Mouse (Mus musculus): Measurements from ENCODE around the gene Hdac11. TPM values are rescaled to one million over a fixed set of nuclear protein-coding genes. Genes with fewer than 3 reads are reported as not detected.

Hdac11 gene
- polyA plus RNA-seq, 1 experiment from 2014 or later = 42.1 TPM

DNA sequence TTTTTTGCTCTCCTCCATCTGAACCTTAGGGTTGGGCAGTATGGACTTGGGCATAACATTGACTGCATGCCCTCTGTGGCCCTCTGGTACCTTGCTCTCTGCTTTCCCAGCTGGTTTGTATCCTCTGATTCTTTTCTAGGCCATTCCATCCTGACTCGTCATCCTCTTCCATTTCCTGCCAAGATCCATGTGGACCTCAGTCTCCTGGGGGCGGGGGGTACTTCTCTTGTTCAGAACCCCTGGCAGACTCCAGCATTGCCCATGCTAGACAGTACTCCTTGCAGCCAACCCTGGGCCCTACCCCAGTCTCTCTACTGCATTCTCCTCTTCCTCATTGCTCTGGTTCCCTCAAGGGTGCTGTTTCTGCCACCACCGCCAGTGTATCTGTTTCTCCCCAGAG, 36.0 kb downstream of the Hdac11 start:
- ATAC-seq (ENCODE audit: low FRiP score, low TSS enrichment) = no peak
- no peaks in the 10 kb centered on the region for H3K4me1 ChIP-seq (ENCODE audit: control insufficient read depth, insufficient read depth, low read length)
- WGBS = 91% methylated on average over 3 of the region's 3 CpGs
- no peak for DNase-seq
- no peak overlapping the region for H3K4me3 ChIP-seq (replicated peaks; ENCODE audit: low read depth, low read length)
- H3K36me3 ChIP-seq (ENCODE audit: control insufficient read depth, insufficient read depth, low read length) = no peaks in the 10 kb centered on the region
- no peak overlapping the region for H3K27ac ChIP-seq (replicated peaks; ENCODE audit: low read depth, low read length)
- H3K27me3 ChIP-seq (ENCODE audit: control insufficient read depth, insufficient read depth, low read length) = no peaks in the 10 kb centered on the region
- H3K9ac ChIP-seq (replicated peaks; ENCODE audit: low read length) = no peak overlapping the region
- no peaks in the 10 kb centered on the region for H3K9me3 ChIP-seq (ENCODE audit: control insufficient read depth, low read length)
- no peak overlapping the region for H3K4me2 ChIP-seq (ENCODE audit: low read length)

DNA sequence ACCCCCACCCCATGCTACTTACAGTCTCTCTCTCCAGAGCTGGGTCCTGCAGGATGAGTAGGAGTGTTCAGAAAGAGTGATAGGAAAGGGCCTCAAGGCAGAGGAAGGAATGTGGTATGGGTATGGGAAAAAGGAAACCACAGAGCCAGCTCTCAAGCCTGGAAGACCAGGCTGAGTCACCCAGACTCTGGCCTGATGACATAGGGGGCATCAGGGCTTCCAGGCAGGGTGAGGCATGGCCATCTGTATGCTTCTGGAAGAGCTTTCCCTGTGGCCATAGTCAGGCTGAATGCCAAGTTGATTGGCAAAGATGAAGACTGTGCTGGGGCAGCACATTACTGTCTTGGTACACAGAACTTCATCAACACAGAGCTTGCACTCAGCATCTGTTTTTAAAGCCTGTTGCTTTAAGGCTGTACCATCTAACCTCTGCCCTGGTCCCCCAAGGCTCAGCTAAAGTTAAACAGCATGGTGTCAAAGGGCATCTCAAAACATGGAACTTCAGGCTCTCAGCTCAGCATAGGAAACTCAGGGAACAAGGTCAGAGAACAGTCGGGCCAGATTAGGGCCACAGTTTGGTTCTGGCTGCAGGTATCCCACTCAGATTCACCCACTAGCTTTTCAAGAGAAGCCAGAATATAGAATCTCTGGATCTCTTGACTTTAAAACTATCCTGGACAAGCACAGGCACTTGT, 36.5 kb downstream of the Hdac11 start:
- no peak overlapping the region for H3K4me2 ChIP-seq (ENCODE audit: low read length)
- H3K4me3 ChIP-seq (replicated peaks; ENCODE audit: low read depth, low read length) = no peak overlapping the region
- 90% methylated on average over 1 of the region's 1 CpGs for WGBS
- no peak for ATAC-seq (ENCODE audit: low FRiP score, low TSS enrichment)
- no peaks in the 10 kb centered on the region for H3K27me3 ChIP-seq (ENCODE audit: control insufficient read depth, insufficient read depth, low read length)
- DNase-seq = no peak
- no peak overlapping the region for H3K9ac ChIP-seq (replicated peaks; ENCODE audit: low read length)
- H3K4me1 ChIP-seq (ENCODE audit: control insufficient read depth, insufficient read depth, low read length) = no peaks in the 10 kb centered on the region
- no peaks in the 10 kb centered on the region for H3K9me3 ChIP-seq (ENCODE audit: control insufficient read depth, low read length)
- no peaks in the 10 kb centered on the region for H3K36me3 ChIP-seq (ENCODE audit: control insufficient read depth, insufficient read depth, low read length)
- H3K27ac ChIP-seq (replicated peaks; ENCODE audit: low read depth, low read length) = no peak overlapping the region

DNA sequence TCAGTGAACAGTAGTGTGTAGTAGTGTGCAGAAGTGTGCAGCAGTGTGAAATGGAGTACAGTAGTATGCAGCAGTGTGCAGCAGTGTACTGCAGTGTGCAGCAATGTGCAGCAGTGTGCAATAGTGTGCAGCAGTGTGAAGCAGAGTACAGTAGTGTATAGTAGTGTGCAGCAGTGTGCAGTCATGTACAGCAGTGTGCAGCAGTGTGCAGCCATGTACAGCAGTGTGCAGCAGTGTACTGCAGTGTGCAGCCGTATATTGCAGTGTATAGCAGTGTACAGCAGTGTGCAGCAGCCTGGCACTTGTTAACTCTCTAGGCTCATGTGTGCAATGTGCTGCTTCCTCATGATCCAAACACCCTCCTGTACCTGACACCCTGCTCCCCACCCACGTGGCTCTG, 42.0 kb downstream of the Hdac11 start:
- DNase-seq (no peak), ATAC-seq (ENCODE audit: low FRiP score, low TSS enrichment) (no peak)

DNA sequence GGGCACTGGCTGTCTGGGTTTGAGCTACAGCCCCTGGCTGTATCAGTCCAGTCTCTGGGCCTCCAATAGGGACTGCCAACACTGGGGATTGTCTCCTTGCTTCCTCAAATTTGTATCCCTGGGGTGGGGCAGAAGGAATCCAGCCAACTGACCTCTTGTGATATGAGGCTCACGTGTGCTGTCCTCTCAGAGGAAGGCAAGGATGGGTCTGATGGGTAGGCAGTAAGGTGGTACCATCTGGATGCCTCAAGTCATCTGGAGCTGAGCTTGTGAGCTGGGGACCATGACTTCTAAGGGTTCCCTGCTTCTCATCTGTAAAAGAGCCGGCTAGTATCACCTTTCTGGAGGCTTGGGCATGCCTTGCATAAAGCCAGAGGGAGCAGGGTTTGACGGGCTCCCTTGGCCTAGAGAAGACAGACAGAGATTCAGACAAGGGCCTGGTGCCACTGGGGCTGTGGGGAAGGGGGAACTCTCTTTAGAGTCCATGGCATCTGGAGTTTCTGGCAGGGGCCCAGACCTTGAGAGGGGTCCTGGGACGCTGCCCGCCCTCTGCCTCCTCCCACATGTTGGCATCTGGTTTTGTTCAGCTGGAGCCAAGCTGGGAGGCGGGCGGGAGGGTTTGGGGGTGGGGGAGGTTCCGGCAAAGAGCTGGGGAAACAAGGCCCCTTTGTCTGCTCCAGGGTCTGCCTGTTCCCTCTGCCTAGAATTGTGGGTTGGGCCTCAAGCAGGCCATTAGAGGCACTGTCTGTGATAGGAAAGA, 44.1 kb downstream of the Hdac11 start:
- no peaks in the 10 kb centered on the region for H3K36me3 ChIP-seq (ENCODE audit: control insufficient read depth, insufficient read depth, low read length)
- H3K4me2 ChIP-seq (ENCODE audit: low read length) = no peak overlapping the region
- ATAC-seq (ENCODE audit: low FRiP score, low TSS enrichment) (peak; percentile 63), DNase-seq (peak; percentile 74)
- H3K9ac ChIP-seq (replicated peaks; ENCODE audit: low read length) = no peak overlapping the region
- H3K4me3 ChIP-seq (replicated peaks; ENCODE audit: low read depth, low read length) = no peak overlapping the region
- 29% methylated on average over 8 of the region's 8 CpGs for WGBS
- peak overlapping the region; percentile 49; the same call in 1 of the 2 replicates for H3K27ac ChIP-seq (replicated peaks; ENCODE audit: low read depth, low read length)
- no peaks in the 10 kb centered on the region for H3K4me1 ChIP-seq (ENCODE audit: control insufficient read depth, insufficient read depth, low read length)
- H3K27me3 ChIP-seq (ENCODE audit: control insufficient read depth, insufficient read depth, low read length) = no peaks in the 10 kb centered on the region
- no peaks in the 10 kb centered on the region for H3K9me3 ChIP-seq (ENCODE audit: control insufficient read depth, low read length)

More for the DNA sequence above, 42.0 kb downstream of the Hdac11 start:
- no peaks in the 10 kb centered on the region for H3K4me1 ChIP-seq (ENCODE audit: control insufficient read depth, insufficient read depth, low read length)
- no peak overlapping the region for H3K9ac ChIP-seq (replicated peaks; ENCODE audit: low read length)
- no peaks in the 10 kb centered on the region for H3K9me3 ChIP-seq (ENCODE audit: control insufficient read depth, low read length)
- 56% methylated on average over 2 of the region's 2 CpGs for WGBS
- H3K27ac ChIP-seq (replicated peaks; ENCODE audit: low read depth, low read length) = no peak overlapping the region
- no peaks in the 10 kb centered on the region for H3K36me3 ChIP-seq (ENCODE audit: control insufficient read depth, insufficient read depth, low read length)
- H3K4me3 ChIP-seq (replicated peaks; ENCODE audit: low read depth, low read length) = no peak overlapping the region
- no peaks in the 10 kb centered on the region for H3K27me3 ChIP-seq (ENCODE audit: control insufficient read depth, insufficient read depth, low read length)
- no peak overlapping the region for H3K4me2 ChIP-seq (ENCODE audit: low read length)

DNA sequence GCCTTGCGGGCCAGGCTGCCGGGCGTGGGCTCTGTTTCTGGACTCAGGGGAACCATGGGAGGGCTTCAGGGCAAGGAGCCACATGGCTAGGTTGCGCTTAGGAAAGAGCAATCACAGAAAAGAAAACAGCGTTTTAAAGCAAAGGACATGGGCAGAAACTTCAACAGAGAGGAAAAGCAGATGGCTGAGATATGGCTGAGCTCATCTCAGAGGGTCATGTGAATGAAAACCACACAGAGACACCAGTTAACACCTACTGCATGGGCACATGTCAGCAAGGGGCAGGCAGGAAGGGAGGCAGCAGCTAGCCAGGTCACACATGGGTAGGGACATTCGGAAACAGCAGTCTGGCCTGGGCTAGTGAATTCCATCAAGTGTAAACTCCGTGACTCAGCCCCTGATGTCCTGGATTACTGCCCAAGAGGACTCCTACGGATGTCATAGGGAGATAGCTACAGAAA, 45.4 kb downstream of the Hdac11 start:
- ATAC-seq (ENCODE audit: low FRiP score, low TSS enrichment) = no peak
- H3K9me3 ChIP-seq (ENCODE audit: control insufficient read depth, low read length) = no peaks in the 10 kb centered on the region
- 82% methylated on average over 8 of the region's 8 CpGs for WGBS
- H3K27me3 ChIP-seq (ENCODE audit: control insufficient read depth, insufficient read depth, low read length) = no peaks in the 10 kb centered on the region
- no peak overlapping the region for H3K27ac ChIP-seq (replicated peaks; ENCODE audit: low read depth, low read length)
- H3K4me1 ChIP-seq (ENCODE audit: control insufficient read depth, insufficient read depth, low read length) = no peaks in the 10 kb centered on the region
- no peaks in the 10 kb centered on the region for H3K36me3 ChIP-seq (ENCODE audit: control insufficient read depth, insufficient read depth, low read length)
- no peak for DNase-seq
- no peak overlapping the region for H3K9ac ChIP-seq (replicated peaks; ENCODE audit: low read length)
- no peak overlapping the region for H3K4me2 ChIP-seq (ENCODE audit: low read length)
- no peak overlapping the region for H3K4me3 ChIP-seq (replicated peaks; ENCODE audit: low read depth, low read length)

DNA sequence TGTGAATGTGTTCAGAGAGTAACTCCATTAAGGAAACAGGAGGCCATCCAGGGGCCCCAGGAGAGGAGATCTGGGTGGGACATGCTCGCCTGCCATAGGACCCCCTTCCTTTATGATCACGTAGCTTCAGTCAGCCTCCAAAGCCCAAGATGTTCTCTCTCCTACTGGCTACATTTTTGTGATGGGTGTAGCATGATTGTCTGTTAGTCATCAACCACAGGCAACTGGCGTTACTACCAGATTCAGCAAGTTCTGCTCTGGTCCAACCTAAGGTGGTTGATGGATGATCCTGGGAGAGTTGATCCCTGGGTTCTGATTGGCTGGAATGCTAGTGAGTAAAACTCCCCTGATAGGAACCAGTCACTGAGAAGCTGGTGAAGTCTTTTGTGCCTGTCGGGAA, 46.1 kb downstream of the Hdac11 start:
- no peak for ATAC-seq (ENCODE audit: low FRiP score, low TSS enrichment)
- no peak overlapping the region for H3K27ac ChIP-seq (replicated peaks; ENCODE audit: low read depth, low read length)
- H3K27me3 ChIP-seq (ENCODE audit: control insufficient read depth, insufficient read depth, low read length) = no peaks in the 10 kb centered on the region
- no peaks in the 10 kb centered on the region for H3K4me1 ChIP-seq (ENCODE audit: control insufficient read depth, insufficient read depth, low read length)
- H3K9me3 ChIP-seq (ENCODE audit: control insufficient read depth, low read length) = no peaks in the 10 kb centered on the region
- no peak overlapping the region for H3K4me2 ChIP-seq (ENCODE audit: low read length)
- no peak for DNase-seq
- no peak overlapping the region for H3K9ac ChIP-seq (replicated peaks; ENCODE audit: low read length)
- H3K4me3 ChIP-seq (replicated peaks; ENCODE audit: low read depth, low read length) = no peak overlapping the region
- 87% methylated on average over 4 of the region's 4 CpGs for WGBS
- H3K36me3 ChIP-seq (ENCODE audit: control insufficient read depth, insufficient read depth, low read length) = no peaks in the 10 kb centered on the region

DNA sequence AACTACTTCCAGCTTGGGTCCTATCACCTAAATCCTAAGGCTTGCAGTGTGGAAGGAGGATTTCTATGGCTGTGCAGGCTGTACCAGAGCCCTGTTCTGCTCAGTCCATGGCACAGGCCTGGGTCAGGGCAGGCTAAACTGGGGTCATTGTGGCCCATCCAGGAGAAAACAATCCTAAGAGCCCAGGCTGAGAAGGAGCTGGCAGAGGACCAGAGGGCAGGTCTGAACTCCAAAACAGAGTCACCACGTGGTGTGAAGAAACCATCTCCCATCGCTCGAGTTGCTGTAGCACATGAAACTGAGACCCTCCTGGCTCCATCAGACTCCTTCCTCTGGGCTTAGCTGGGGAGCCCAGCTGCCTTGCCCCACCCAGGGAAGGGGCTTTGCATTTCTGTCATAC, 48.9 kb downstream of the Hdac11 start:
- DNase-seq (no peak), ATAC-seq (ENCODE audit: low FRiP score, low TSS enrichment) (no peak)
- H3K9ac ChIP-seq (replicated peaks; ENCODE audit: low read length) = no peak overlapping the region
- H3K36me3 ChIP-seq (ENCODE audit: control insufficient read depth, insufficient read depth, low read length) = no peaks in the 10 kb centered on the region
- no peaks in the 10 kb centered on the region for H3K4me1 ChIP-seq (ENCODE audit: control insufficient read depth, insufficient read depth, low read length)
- no peaks in the 10 kb centered on the region for H3K9me3 ChIP-seq (ENCODE audit: control insufficient read depth, low read length)
- no peaks in the 10 kb centered on the region for H3K27me3 ChIP-seq (ENCODE audit: control insufficient read depth, insufficient read depth, low read length)
- H3K4me3 ChIP-seq (replicated peaks; ENCODE audit: low read depth, low read length) = no peak overlapping the region
- H3K4me2 ChIP-seq (ENCODE audit: low read length) = no peak overlapping the region
- no peak overlapping the region for H3K27ac ChIP-seq (replicated peaks; ENCODE audit: low read depth, low read length)
- 89% methylated on average over 3 of the region's 3 CpGs for WGBS

DNA sequence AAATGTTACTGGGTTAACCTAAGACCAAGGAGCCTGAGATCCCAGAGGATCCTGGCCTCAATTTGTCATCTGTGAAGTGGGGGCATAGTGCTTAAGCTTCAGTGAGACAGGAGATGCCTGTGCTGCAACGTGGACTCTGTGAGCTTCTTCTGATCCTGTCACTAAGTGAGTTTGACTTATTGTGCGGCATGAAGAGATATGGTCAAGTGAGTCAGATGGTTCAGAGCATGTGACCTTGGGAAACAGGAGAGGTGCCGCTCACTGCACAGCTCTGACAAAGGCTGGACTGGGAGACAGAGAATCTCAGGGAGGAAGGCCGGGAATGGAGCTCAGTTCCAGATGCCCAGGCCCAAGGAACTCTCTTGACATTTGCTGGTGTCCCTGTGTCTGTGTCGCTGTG, 49.3 kb downstream of the Hdac11 start:
- no peak overlapping the region for H3K27ac ChIP-seq (replicated peaks; ENCODE audit: low read depth, low read length)
- no peaks in the 10 kb centered on the region for H3K27me3 ChIP-seq (ENCODE audit: control insufficient read depth, insufficient read depth, low read length)
- H3K4me1 ChIP-seq (ENCODE audit: control insufficient read depth, insufficient read depth, low read length) = no peaks in the 10 kb centered on the region
- ATAC-seq (ENCODE audit: low FRiP score, low TSS enrichment) = no peak
- no peak overlapping the region for H3K4me3 ChIP-seq (replicated peaks; ENCODE audit: low read depth, low read length)
- no peak for DNase-seq
- no peak overlapping the region for H3K4me2 ChIP-seq (ENCODE audit: low read length)
- H3K36me3 ChIP-seq (ENCODE audit: control insufficient read depth, insufficient read depth, low read length) = no peaks in the 10 kb centered on the region
- 80% methylated on average over 5 of the region's 5 CpGs for WGBS
- no peak overlapping the region for H3K9ac ChIP-seq (replicated peaks; ENCODE audit: low read length)
- no peaks in the 10 kb centered on the region for H3K9me3 ChIP-seq (ENCODE audit: control insufficient read depth, low read length)

DNA sequence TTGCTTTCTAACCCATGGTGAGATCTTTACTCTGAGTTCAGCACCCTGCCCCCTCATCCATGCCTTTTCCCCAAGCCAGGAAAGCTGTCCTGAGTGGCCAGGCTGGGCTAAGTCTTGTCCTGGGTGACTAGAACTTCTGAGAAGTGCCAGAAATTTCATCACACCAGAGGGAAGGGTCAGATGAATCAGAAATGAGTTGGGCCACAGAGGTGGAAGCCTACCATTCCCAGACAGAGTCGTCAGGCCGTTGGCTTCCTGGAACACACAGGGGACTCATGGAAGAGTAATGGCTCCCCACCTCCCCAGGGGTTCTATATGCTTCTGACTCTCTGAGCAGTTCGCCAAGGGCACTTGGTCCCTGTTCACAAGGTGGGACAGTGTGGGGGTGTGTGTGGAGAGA, 51.0 kb downstream of the Hdac11 start:
- H3K4me2 ChIP-seq (ENCODE audit: low read length) = no peak overlapping the region

More for the DNA sequence above, 51.0 kb downstream of the Hdac11 start:
- Histone ChIP-seq H3K4me1 (ENCODE audit: control insufficient read depth, insufficient read depth, low read length) (0 out of 2 replicates have a peak, but pooled peaks cover 1% of the 10 kb centered on the region), H3K9me3 (ENCODE audit: control insufficient read depth, low read length) (no peaks in the 10 kb centered on the region), H3K4me3 (replicated peaks; ENCODE audit: low read depth, low read length) (no peak overlapping the region), H3K27ac (replicated peaks; ENCODE audit: low read depth, low read length) (no peak overlapping the region), H3K27me3 (ENCODE audit: control insufficient read depth, insufficient read depth, low read length) (no peaks in the 10 kb centered on the region), H3K36me3 (ENCODE audit: control insufficient read depth, insufficient read depth, low read length) (no peaks in the 10 kb centered on the region), H3K9ac (replicated peaks; ENCODE audit: low read length) (no peak overlapping the region)
- ATAC-seq (ENCODE audit: low FRiP score, low TSS enrichment) (no peak), DNase-seq (no peak)
- WGBS = 69% methylated on average over 3 of the region's 3 CpGs

Measured in midbrain, embryonic 14.5 days (tissue).